Mouse (Mus musculus) kidney, adult 9 months (tissue): Measurements from ENCODE around the gene Mettl21e.
"Not testable (repeated sequence)": the region's sequence is repeated elsewhere in the genome, so short reads cannot be mapped to it uniquely, and the experiment has no call there.

ENCODE experiments used
- DNase-seq: peaks from one replicate; pipeline ENCODE4 v3.0.0; 2022

The Mettl21e gene

GRCm38 (mm10) chr1:44218876-44219275, at the start of gene Mettl21e:
Gene Mettl21e, minus strand, starts transcription at chr1:44218961.
- peak; percentile 14 for DNase-seq

- not testable (repeated sequence) for DNase-seq
These were observed 21.7 kb upstream of the Mettl21e start for GRCm38 (mm10) chr1:44240440-44240839.

- DNase-seq, result no peak
These were observed 21.2 kb upstream of the Mettl21e start for GRCm38 (mm10) chr1:44239969-44240368.

- no peak for DNase-seq
These were observed 18.5 kb upstream of the Mettl21e start for GRCm38 (mm10) chr1:44237305-44237704.

DNA sequence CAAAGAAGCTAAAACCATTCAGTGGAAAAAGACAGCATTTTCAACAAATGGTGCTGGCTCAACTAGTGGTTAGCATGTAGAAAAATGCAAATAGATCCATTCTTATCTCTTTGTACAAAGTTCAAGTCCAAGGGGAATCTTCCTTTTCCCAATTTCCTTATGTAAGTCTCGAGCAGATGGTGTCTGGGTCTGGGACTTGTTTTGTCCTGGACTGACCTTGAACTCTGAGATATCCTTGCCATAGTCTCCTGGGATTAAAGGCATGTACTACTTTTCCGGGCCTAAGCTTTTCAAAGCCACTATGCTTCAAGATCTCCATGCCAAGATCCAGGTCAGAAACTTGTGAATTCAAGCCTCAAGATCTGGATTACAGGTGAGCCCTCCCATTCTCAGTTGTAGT, 16.6 kb upstream of the Mettl21e start:
- no peak for DNase-seq

DNA sequence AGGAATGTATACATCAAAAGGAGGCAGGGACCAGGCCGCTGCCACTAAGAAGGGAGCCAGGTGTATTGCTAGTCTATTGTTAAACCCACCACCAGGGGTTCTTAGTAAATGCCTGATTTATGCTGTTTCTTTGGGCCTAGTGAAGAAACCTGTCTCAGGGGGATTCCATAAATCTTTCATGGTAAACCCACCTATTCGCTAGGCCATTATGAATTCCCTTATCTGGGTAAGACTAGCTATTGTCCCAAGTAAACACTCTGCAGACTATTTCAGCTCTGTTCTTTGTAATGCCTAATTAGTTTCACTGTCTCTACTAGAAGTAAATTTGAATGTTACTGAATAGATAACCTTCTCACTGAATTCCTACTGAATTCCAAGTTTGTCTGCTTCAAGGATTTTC, 15.8 kb upstream of the Mettl21e start:
- DNase-seq, result not testable (repeated sequence)

- peak; percentile 37 for DNase-seq
These were observed 10.3 kb upstream of the Mettl21e start for GRCm38 (mm10) chr1:44229044-44229443.

GRCm38 (mm10) chr1:44217118-44217517, 1.6 kb downstream of the Mettl21e start:
- no peak for DNase-seq

DNA sequence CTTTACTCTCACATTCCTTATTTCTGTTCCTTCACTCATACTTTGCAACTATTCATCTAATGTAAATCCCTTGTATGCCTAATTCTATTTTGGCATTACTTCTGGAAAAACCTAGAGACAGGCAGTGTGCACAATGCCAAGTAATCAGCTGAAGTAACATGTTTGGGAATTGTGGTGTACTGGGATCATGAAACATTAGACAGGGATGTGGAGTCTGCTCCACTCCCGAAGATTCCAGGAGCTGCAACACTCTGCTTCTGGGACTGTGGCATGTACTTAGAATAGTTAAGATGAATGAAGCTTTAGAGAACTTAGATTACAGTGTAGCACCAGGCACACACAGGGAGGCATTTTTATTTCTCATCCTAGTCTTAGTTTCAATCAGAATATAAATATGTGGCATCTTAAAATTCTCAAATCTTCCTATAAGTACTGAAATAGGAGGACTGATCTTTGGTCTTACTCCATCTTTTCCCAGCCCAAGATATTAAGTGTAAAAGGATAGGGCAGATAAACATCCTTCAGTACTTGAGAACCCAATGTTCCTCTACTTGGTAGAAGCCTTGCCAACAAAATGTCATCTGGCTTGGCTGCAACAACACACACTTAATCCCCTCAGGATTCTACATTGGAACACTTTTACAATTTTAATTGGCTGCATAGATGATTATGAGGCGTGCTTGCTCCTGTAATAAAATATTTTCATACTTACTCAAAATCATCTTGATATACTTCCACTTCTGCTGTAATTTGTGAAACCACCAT, 2.2 kb downstream of the Mettl21e start:
- DNase-seq, result peak; percentile 14

GRCm38 (mm10) chr1:44214443-44214842, 4.3 kb downstream of the Mettl21e start:
- DNase-seq, result no peak

- no peak for DNase-seq
These were observed 15.9 kb downstream of the Mettl21e start for GRCm38 (mm10) chr1:44202876-44203275.

GRCm38 (mm10) chr1:44198273-44199171, 20.2 kb downstream of the Mettl21e start:
- peak; percentile 87 for DNase-seq

GRCm38 (mm10) chr1:44186396-44186795, 32.4 kb downstream of the Mettl21e start:
- DNase-seq, result no peak

DNA sequence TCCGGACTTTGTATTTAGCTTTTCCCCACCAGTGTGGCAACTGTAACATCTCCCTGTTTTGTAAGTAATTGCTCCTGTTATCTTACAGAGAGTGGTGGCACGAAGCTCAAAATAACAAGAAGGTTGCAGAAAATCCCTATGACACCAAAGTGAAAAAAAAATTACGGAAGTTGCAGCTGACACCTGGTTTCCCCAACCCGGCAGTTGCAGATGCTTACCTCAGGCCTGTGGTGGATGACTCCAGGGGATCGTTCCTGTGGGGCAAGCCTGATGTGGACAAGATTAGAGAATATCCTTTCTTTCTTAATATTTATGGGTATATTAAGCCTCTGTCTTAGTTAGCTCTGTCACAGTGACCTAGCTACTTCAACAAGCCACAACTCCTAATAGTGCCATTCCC, 40.7 kb downstream of the Mettl21e start:
- no peak for DNase-seq

DNA sequence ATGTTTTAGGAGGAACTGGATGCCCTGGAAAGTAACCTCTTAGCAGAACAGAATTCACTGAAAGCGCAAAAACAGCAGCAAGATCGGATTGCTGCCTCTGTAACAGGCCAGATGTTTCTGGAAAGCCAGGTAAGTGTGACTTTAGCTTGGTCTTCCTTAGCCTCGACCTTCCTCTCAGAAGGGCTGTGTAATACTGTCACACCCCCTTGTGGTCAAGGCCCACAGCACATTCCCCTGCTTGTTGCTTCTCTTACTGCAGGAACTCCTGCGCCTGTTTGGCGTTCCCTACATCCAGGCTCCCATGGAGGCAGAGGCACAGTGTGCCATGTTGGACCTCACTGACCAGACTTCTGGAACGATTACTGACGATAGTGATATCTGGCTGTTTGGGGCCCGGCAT, 44.9 kb downstream of the Mettl21e start:
- no peak for DNase-seq

DNA sequence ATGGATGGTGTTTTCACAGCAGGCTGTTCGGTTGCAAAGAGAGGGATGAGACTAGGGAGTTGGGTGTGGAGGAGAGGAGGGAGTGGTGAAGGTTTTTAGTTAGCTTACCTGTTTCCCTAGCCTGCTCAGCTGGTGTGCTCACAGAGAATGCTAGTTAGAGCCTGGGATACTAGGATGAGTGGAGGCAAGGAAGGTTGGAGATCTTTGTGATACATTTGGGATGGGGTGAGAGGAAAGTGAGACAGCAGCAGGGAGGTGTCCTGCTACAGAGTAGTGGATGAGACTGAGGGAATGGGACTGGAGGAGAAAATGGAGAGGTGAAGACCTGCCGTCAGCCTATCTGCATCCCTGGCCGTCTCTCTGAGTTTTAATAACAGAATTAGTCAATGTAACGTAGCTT, 46.1 kb downstream of the Mettl21e start:
- no peak for DNase-seq

DNA sequence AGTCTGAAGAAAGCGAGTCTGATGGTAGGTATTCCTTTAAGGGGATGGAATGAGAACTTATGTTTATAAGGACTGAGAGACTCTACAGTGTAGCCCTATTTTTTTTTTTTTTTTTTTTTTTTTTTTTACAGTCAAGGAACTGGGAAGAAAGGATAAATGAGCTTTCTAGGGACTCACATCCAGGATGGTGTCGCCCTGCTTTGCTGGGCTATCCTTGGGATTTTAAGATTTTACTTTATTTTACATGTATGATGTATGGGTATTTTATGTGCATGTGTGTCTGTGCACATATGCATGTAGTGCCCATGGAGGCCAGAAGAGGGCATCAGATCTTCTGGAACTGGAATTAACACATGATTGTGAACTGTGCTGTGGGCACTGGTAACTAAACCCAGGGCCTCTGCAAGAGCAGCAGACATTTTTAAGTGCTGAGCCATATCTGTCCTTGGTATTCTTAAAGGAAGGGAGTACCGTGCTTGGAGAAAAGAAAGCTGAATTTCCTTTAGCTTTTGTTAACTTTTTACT, 50.8 kb downstream of the Mettl21e start:
- DNase-seq, result no peak

DNA sequence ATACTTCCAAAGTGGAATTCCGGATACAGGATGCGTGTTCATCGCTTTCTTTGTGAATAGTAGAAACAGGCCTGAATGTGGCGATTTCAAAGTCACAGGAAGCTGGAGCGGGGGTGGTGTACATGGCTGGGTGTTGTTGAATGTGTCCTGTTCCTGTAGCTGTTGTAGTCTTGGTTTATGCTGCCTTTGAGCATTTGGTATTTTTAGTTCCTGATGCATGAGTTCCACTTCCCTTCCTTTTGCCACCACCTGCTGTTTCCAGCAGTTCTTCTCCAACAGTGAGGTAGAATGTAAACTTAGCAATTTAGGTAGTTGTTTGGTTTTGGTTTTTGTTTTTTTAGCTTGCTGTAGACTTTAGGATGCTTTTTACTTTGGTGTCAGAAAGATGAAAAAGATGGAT, 56.4 kb downstream of the Mettl21e start:
- no peak for DNase-seq

DNA sequence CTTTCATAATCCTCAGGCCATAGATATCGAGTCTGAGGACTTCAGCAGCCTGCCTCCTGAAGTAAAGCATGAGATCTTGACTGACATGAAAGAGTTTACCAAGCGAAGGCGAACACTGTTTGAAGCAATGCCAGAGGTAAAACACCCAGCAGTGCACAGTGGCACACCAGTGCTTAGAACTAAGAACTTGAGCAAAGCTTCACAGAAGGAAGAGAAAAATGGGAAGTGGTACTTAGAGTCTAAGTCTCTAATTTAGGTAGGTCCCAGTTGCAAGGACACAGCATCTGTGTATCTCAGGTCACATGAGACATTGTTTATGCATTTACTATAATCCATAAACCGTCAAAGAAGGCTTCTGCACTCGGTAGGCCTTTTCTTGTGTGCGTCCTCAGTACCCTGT, 56.9 kb downstream of the Mettl21e start:
- DNase-seq, result no peak

DNA sequence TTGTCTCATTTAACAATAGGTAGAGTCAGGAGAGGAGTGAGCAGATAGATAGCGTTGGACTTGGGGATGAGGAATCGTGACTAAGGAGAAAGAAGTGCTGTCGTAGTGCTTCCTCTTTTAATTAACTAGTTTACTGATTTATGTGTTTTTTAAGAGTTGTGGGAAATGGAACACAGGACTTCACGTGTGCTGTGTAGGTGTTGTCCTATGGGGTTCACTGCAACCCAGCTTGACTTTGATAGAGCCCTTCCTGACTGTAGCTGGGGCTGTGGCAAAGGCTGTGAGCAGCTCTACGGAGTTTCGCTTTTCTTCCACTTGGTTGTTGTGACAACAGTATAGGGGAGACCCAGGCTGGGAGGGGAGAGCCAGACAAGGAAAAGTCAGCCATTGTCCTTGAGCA, 60.4 kb downstream of the Mettl21e start:
- DNase-seq, result no peak

GRCm38 (mm10) chr1:44155287-44155686, 63.5 kb downstream of the Mettl21e start:
- DNase-seq, result peak; percentile 34
